Comparison of ENCODE assay signal across 8 mouse cellular contexts in the genomic region with DNA sequence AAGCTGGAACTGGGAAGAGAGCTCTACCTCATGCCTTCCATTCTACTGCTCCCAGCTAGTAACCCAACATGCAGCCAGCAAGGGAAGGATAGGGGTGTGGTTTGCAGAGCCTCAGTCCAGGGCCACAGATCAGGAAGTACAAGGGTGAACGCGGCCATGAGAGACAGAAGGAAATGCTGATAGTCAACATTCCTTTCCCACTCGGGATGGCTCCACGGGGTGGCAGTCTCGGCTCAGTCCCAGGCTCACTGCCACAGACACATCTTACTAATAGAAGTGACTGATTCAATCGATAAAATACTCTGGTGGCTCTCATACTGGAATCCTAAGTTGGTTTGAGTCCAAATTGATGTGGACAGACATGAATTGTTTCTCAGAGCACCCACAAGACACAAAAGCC. TPM values are rescaled to one million over a fixed set of nuclear protein-coding genes. Genes with fewer than 3 reads are reported as not detected.
A peak's percentile ranks its signal among the peaks of the same experiment; 100 is the strongest.
DNase-seq lines count a peak whose midpoint lies in the region.

No protein-coding gene starts in this region.

- no peak overlapping the region for H3K4me3 ChIP-seq in heart, embryonic 10.5 days
- H3K4me3 ChIP-seq in embryonic facial prominence, embryonic 10.5 days: no peak overlapping the region

- peaks cover 40% of the 10 kb centered on the region for H3K36me3 ChIP-seq in heart, embryonic 10.5 days
- peaks cover 68% of the 10 kb centered on the region for H3K36me3 ChIP-seq in embryonic facial prominence, embryonic 10.5 days (replicated peaks)

- WGBS in heart, embryonic 10.5 days: 43% methylated on average over 6 of the region's 6 CpGs
- WGBS in embryonic facial prominence, embryonic 10.5 days: 83% methylated on average over 6 of the region's 6 CpGs

- H3K9me3 ChIP-seq in heart, embryonic 10.5 days: no peaks in the 10 kb centered on the region
- no peaks in the 10 kb centered on the region for H3K9me3 ChIP-seq in embryonic facial prominence, embryonic 10.5 days

- H3K27me3 ChIP-seq in heart, embryonic 10.5 days (ENCODE audit: insufficient read depth, poor library complexity, severe bottlenecking): no peaks in the 10 kb centered on the region
- no peaks in the 10 kb centered on the region for H3K27me3 ChIP-seq in embryonic facial prominence, embryonic 10.5 days (replicated peaks; ENCODE audit: low read depth, poor library complexity, severe bottlenecking)

- H3K27ac ChIP-seq in heart, embryonic 10.5 days: no peak overlapping the region
- H3K27ac ChIP-seq in embryonic facial prominence, embryonic 10.5 days (replicated peaks): no peak overlapping the region

- H3K4me1 ChIP-seq in heart, embryonic 10.5 days: 0 out of 2 replicates have a peak, but pooled peaks cover 5% of the 10 kb centered on the region
- no peaks in the 10 kb centered on the region for H3K4me1 ChIP-seq in embryonic facial prominence, embryonic 10.5 days

- DNase-seq in heart, adult 11 months: peak; percentile 96
- no peak for DNase-seq in heart, embryonic 10.5 days (ENCODE audit: low spot score)
- DNase-seq in MN1 (ENCODE audit: low spot score): peak; percentile 42
- DNase-seq in gastrocnemius, postnatal 25 days: peak; percentile 40
- DNase-seq in kidney, postnatal 10 days: peak; percentile 77
- DNase-seq in lung, postnatal 4 days: peak; percentile 69 to 75
- no peak for DNase-seq in natural killer cell, adult 2 months (ENCODE audit: low spot score in 2 of 2)
- DNase-seq in embryonic facial prominence, embryonic 10.5 days (ENCODE audit: low spot score): no peak

RNA-seq across cellular contexts. Expression of gene E2f6, which starts 17.7 kb away (rescaled TPM):
- 52.8 and 63.4 TPM in 2 replicates for polyA plus RNA-seq in heart, embryonic 10.5 days (2016; fragmentation: Nextera tagmentation; extraction: Ambion mirVana)
- total RNA-seq in gastrocnemius, postnatal 25 days (2021): 100 to 1,000 TPM in 1 of 2 experiments, 10 to 100 TPM in 1; 96.4 to 114 TPM
- polyA plus RNA-seq in embryonic facial prominence, embryonic 10.5 days (2016; fragmentation: Nextera tagmentation; extraction: Ambion mirVana): 64.2 and 67.5 TPM in 2 replicates

RNA-seq across cellular contexts. Expression of gene Greb1, which starts 27.8 kb away (rescaled TPM):
- 5.5 TPM in 2 replicates for polyA plus RNA-seq in heart, embryonic 10.5 days (2016; fragmentation: Nextera tagmentation; extraction: Ambion mirVana)
- under 1 TPM; 0.56 to 0.67 TPM for total RNA-seq in gastrocnemius, postnatal 25 days (2021)
- polyA plus RNA-seq in embryonic facial prominence, embryonic 10.5 days (2016; fragmentation: Nextera tagmentation; extraction: Ambion mirVana): 17.2 and 23.6 TPM in 2 replicates

Comparison
In these comparisons a context has a peak if more than half of its experiments do, and no peak if none do; other contexts are left out.
1. DNase-seq: peak in heart, adult 11 months (single experiment), MN1 (single experiment), gastrocnemius, postnatal 25 days (single experiment), kidney, postnatal 10 days (single experiment) and lung, postnatal 4 days (2 of 2); none in heart, embryonic 10.5 days (single experiment), natural killer cell, adult 2 months (0 of 2) and embryonic facial prominence, embryonic 10.5 days (single experiment).